Mouse (Mus musculus): Measurements from ENCODE around the gene Hoxc5.
A peak's percentile ranks its signal among the peaks of the same experiment; 100 is the strongest.

Gene Hoxc5

DNA sequence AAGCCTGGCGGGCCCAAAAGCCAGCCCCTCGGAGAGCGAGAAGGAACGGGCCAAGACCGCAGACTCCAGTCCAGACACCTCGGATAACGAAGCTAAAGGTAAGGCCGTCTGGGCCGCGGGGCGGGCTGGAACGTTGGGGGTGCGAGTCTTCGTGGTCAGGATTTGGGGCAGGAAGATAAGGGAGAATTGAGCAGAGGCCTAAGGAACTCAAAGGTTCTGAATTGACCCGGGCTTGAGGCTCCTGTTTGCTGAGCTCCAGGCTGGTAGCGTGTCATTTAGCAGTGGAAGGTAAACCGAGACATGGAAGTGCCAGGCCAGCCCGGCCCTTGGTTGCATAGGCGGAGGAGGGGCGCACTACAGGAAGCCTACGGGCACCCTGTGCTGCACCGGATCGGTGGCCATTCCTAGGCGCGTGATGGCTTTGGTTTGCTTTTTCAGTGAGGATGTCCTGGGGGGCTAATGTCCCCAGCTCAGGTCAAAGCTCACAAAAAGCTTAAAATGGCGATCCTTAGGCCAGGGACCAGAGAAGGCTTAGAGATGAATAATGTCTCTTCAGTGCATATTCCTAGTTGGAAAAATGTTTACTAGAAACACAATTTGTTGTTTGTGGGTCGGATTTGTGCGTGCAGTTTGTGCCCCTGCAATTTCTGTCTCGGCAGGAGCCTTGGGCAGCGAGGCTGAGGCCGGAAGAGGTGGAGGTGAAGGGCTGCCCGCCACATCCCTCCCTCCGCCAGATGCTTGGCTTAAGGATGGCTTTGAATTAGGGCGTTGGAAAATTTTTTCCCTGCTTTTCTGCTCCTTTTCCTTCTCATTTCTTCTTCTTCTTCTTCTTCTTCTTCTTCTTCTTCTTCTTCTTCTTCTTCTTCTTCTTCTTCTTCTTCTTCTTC lies 511 bp downstream of the Hoxc5 start:
- DNase-seq = no peak

DNA sequence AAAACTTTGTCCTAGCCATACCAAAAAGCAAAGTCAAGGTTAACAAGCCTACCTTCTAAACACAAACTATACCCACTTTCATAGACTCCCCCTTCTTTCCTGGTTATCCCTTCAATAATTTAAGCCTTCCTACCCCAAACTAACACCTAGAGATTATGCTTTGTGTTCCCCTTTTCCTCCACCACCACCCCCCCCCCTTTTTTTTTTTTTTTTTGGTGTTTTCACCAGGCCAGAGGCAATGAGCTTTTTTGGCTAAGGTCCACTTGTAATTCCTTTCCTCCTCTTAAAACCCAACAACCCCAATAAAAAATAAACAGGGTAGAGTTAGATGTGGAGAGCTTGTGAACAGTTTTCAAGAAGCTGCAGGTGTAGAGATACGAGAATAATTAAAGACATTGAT lies 2.1 kb downstream of the Hoxc5 start:
- no peak for DNase-seq

DNA sequence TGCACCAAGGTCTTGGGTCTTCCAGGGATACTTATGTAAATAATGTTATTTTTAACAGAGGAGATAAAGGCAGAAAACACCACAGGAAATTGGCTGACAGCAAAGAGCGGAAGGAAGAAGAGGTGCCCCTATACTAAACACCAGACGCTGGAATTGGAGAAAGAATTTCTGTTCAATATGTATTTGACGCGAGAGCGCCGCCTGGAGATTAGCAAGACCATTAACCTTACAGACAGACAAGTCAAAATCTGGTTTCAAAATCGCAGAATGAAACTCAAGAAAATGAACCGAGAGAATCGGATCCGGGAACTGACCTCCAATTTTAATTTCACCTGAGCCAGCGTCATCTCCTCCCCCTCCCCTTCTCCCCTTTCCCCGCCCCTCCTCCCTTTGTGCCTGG lies 3.5 kb downstream of the Hoxc5 start:
- no peak for DNase-seq

DNA sequence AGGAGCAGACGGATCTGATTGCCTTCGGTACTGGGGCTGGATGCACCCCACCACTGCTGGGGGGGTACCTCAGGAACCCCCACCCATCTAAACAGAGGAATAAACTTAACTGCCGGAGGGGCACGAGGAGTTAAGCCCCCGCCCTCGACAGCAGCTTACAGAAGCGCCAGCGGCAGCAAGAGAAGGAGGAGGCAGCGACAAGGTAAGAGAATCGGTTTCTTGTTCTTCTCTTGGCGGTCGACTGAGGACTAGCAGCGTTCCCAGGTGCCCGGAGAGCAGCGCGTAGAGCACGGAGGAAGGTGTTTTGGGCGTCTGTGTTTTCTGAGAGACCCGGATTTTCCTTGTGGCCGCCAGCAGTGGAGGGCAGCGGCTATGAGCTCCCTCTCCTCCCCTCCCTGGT lies 5.0 kb downstream of the Hoxc5 start:
- DNase-seq = no peak

DNA sequence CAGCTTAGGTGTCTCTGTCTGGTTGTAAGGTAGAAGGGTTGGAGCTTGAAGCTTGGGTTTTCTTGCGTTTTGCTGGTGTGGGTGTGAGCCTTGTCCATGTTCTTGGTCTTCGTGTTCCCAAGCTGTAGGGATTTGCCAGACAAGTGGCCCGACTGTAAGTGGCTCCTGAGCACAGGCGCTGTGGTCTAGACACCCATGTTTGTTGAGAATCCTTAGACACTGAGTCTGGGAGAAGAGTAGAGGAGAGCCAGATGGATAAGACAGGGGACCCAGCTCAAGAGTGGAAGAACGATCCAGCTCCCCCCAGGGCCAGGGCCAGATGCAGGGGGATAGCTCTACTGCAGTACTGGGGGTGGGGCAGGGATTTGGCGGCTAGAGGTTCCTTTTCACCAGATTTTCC lies 5.5 kb downstream of the Hoxc5 start:
- DNase-seq = no peak

DNA sequence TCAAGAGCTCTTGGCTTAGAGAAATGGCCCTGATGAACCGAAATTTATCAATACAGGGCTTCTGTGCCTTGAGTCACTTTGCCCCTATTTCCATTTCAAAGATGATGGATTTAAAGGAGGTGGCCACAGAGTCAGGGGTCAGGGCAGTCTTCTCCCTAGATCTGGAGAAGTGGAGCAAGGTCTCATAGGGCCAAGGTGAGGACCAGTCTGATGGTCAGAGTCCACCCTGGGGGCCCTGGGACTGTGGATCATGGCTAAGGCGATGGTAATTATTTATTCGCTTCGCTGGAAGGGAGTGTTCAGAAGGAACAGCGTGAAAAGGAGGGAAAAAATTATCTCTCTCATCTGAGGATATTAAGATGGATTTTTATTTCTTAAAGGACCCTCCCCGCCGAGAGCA lies 7.8 kb downstream of the Hoxc5 start:
- no peak for DNase-seq

DNA sequence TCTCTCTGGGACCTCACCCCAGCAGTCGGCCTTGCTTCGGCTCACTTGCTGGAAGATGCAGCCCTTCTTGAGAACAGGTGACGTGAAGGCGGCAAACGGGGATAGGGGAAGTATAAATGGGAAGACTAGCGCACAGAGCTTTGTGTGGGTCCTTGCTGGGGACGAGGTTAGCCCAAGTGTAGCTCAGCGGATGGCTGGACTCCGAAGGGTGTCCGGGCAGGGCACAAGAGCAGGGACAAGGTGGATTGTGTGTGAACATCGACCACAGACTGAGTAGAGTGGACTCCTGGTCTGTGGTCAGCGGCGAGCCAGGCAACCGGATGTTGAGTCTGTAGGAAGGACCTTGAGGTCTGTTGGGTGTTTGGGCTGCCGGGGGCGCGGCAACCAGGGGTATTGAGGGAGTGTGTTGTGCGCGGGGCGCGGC lies 8.5 kb downstream of the Hoxc5 start:
- DNase-seq = no peak

DNA sequence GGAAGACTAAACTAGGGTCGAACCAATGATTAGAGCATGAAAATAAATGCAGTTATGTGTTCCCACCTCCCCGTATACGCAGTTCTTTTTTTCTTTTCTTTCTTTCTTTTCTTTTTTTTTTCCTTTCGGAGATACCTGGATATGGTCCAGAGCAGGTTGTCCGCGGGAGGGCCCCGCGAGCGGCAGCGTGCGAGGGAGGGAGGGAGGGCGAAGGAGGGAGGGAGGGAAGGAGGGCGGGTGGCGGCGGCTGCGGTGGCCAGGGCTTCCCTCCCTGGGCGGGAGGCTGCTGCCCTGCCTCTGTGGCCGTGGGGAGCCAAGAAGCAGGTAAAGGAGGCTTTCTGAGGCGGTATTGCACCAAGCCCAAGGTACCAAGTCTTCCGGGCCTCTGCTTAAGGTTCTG lies 8.9 kb downstream of the Hoxc5 start, which contains the start of gene Hoxc9:
Gene Hoxc9, plus strand, starts transcription at position 269 of the 400 bp plus-strand sequence.
- DNase-seq = no peak

DNA sequence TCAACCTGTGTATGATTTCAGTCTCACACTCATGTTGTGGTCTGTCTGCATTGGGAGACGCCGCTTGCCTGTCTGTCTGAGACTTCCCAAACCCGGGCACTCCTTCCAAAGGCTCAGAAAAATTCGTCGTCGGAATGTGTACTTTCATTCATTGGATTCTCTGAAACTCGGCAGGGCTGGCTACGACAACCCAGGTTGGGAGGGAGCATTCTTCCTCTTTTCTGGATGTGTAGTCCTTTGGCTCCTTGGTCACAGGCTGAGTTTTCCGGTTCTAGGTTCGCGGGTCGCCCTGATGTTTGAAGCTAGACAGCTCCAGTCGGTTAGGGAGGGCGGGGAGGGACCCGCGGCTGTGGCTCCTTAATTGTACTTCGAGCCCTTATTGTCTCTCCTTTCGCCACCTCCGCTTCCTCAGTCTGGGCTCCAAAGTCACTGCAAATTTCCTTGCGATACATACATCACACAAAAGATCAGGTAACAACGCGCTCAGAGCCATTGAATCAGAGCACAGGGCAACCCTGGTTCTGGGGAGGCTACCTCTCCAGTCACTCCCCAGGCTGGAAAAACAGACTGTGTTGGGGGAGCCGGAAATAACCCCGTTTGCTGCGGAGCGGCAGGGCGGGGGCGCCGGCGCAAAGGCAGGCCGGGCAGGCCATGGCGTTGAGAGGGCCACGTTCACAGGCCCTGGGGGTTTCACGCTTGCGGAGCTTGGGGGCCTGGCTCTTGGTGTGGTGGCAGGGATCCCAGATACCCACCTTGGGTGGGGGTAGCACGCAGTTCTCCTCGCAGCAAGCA lies 9.6 kb downstream of the Hoxc5 start:
- DNase-seq = no peak

DNA sequence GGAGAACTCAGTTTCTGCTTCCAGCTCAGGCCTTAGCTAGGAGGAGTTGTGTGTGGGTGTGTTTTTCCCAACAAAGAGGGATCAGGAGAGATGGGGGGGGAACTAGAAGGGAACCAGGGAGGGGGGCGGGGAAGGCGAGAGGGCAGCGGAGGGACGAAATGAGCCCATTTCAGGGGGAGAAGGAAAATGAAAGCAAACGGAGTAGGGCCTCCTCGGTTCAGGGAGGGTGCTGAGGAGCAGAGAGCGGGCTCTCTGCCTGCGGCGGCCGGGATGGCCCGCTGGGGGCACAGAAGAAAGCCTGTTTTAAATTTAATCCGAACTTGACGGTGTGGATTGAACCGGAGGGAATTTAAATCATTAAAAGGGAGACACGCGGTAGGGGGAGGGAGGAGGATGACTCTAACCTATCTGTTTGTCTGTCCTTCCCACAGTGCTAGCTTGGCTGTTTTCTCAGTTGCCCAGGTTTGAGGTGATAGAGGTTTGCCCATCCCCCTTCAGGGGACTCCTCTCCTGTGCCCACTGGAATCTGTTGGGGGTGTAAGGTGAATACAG lies 10.3 kb downstream of the Hoxc5 start:
- DNase-seq = no peak

DNA sequence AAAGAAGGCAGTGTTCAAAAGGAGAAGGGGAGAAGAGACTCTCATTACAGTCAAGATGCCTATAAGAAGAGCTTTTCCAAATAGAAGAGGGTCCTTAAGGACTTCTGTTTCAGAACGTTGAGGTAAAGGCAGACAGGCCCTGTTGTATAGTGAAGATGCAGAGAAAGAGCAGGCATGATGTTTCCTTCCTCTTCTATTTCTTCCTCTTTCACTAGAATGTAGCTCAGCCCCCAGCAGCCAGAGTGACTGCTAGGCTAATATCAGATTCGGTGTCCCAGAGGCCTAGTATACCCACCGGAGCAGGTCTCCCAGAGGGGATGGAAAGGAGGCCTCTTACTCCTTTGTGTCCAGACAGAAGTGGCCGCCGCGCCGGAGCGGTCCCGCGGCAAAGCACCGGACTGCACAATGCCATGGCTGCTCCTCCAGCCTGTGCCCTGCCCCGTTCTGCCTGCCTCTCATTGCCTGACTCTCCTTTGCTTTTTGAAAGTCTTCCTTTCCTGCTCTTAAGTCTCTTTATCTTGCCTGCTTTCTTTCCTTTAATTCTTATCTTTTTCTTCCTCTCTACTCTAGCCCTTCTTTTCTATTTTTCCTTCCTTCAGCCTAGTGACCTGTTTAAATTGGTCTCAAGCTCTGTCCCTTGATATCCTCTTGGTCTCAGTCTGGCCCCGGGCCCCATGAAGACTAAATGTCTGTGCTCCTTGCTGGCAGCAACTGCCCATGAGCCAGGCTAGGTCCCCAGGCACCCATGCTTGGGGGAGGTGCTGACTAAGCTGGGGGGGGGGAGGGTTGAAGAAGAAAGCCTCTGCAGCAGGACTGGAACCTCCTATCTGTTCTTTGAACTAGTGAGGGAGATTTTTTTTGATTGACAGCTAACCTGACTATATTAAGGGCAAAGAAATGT lies 11.6 kb downstream of the Hoxc5 start:
- no peak for DNase-seq

DNA sequence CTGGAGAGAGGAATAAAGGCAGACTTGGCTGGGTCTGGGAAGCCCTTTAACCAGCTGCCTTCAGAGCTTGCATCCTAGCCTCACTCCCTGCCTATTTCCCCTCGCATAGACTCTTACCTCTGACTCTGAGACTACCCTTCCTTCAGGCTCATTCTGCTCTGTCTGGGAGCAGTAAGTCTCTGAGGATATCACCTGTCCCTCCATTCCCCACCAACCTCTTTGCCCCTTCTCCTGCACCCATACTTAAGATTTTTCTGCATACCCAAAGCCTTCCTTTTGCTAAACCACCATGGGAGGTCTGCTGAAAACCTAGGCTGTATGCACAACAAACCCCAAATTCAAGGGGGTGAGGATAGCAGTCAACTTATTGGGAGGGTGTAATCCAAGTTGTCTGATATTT lies 12.7 kb downstream of the Hoxc5 start:
- DNase-seq = no peak

DNA sequence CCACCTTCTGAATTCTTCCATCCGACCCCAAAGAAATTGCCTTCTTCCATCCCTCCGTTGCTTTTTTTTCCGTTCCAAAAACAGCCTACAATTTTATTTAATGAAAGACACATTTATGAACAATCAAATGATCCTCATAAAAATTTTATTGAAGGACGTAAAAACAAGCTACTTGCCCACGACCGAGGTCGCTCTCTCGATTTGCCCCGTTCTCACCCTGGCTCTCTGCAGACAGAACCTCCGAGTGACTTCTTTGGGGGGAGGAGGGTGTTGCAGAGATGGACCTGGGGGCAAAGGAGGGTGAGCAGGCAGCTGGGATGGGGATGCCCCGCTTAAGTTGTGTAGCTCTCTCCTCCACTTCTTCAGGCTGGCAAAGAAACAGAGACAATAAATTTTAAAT lies 13.1 kb downstream of the Hoxc5 start:
- DNase-seq = no peak

DNA sequence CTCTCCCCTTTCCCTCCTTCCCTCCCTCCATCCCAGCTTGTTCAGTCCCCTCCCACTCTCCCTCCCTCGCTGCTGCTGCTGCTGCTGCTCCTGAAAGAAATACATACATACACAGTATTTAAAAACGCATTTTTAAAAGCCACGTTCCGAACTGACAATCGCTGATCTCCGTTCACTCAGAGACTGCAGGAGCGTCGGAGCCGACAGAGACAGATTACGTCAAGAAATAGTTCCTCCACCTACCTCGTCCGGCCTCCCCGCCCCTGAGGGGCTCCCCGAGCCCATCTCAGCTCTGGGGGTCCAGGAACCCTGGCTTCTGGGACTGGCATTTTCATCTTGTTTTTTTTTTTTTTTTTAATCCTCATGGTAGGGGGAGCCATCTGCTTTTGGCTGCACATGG lies 13.7 kb downstream of the Hoxc5 start:
- no peak for DNase-seq

DNA sequence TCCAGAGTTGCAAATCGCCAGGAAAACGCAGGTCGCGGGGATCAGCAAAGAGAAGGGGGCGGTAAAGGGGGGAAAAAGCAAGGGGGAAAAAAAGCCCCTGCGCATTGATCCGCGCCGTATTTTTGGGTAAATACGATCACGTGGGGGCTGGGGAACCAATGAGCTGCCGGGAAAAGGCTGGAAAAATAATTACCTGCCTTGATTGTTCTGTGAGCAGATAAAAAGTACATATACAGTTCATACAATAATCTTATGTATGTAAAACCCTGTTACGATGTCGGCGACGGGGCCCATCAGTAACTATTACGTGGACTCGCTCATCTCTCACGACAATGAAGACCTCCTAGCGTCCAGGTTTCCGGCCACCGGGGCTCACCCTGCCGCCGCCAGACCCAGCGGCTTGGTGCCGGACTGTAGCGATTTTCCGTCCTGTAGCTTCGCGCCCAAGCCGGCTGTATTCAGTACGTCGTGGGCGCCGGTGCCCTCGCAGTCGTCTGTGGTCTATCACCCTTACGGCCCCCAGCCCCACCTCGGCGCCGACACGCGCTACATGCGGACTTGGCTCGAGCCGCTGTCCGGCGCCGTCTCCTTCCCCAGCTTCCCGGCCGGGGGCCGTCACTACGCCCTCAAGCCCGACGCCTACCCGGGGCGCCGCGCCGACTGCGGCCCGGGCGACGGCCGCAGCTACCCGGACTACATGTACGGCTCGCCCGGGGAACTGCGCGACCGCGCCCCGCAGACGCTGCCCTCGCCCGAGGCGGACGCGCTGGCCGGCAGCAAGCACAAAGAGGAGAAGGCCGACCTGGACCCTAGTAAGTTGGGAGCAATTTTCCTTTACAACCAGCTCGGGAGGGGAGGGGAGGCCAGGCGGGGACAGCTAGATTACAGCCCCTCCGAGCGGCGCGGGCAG lies 14.4 kb downstream of the Hoxc5 start:
- DNase-seq = no peak

DNA sequence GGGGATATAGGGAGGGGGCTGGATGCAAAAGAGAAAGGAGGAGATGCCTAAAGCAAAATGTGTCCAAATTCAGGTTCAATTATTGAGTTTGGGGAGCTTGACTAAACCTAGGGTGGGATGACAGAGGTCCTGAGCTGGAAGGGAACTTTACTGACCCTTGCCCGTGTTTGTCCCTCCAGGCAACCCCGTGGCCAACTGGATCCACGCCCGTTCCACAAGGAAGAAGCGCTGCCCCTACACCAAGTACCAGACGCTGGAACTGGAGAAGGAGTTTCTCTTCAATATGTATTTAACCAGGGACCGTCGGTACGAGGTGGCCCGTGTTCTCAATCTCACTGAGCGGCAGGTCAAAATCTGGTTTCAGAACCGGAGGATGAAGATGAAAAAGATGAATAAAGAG lies 16.5 kb downstream of the Hoxc5 start:
- no peak for DNase-seq

DNA sequence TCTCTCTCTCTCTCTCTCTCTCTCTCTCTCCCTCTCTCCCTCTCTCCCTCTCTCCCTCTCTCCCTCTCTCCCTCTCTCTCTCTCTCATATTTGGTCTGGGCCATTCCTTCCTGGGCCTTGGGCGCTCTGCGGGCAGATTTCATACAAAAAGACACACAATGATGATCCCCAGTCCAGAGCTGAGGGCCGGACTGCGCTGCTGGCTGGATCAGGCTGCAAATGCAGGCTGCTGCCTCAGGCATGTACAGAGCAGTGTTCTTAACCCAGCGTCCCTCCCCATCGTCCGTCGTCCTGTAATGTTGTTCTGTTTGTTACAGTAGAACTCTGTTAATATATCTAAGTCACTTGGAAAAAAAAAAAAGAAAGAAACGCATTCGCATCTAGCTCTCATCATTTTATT lies 17.3 kb downstream of the Hoxc5 start:
- DNase-seq = no peak

DNA sequence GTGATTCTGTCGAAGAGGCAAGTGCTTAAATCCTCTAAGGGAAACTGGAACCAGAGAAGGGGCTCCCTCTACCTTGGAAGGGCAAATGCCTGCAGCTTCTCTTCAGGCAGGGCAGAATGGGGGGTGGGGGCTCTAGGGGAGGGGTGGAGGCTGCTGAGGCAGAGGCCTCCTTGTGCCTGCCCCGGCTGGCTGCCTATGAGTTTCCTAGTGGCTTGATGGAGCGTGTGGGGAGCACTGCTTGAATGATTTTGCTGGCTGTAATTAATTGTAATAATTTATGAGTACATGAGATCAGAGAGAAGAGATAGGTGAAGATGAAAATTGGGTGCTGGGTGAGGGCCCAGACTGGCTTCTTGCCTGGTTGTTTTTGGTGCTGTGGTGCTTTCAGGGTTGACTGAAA lies 17.7 kb downstream of the Hoxc5 start:
- DNase-seq = no peak

DNA sequence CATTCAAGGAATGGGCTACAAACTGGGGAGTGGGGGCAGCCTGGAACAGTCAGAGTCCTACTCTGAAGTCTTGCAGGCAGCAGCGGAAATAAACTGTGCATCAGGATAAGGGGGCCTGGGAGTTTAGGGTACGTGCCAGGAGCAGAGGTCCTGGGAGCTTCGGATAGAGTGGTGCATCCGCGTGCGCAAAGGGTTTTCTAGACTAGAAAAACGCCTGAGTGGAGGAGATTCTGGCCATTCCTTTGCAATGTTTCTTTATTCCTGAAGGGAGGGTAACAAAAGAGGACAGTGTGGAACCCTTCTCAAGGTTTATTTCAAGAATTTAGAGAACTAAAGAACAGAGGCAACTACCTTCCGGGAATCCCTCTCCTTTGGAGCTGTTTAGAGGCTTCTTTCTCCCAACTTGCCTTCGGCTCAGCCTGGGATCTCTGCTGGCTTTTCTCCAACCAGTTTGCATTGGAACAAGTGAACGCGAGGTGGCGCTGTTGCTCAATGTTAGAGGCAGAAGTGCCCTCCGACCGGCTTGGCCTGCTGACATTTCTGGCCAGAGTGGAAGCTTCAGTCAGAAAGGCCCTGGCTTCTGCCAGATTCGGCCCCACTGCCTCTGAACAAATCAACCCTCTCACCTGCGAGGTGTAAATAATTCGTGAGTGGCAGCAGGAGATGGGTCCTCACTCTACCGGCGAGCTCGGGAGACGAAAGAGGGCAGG lies 20.0 kb downstream of the Hoxc5 start:
- peak; percentile 96 for DNase-seq

DNA sequence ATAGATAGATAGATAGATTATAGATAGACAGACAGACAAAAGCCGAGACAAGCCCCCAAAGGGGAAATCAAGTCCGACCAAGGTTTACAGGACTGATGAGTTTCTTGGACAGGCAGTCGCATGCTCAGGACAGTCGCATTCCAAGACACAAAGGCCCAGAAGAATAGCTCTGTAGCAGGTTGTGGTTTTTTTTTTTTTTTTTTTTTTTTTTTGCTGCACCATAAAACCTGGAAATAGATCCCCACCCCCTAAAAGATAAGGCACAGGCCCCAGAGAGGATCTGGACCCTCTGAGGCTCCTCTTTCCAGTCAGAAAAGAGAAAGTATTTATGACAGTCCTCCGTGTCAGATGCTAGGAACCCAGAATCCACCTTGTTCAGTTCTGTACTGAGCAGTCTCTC lies 20.8 kb downstream of the Hoxc5 start:
- DNase-seq = no peak
